ENCODE assay signal across 9 mouse cellular contexts in genomic region chr8:21981664-21982337, GRCm38 (mm10). TPM values are rescaled to one million over a fixed set of nuclear protein-coding genes. Genes with fewer than 3 reads are reported as not detected.
DNase-seq lines count a peak whose midpoint lies in the region; ATAC-seq and TF ChIP-seq lines count a peak whose summit lies in the region.
"Had no signal": no experiment of that assay in that cellular context is flagged by ENCODE, and none has a peak within 500 bp of the region (broad histone marks: within the 10 kb centered on the region; RNA-seq: fewer than 3 reads in every experiment).

No protein-coding gene starts in this region.

- no peaks in the 10 kb centered on the region for H3K79me2 ChIP-seq in MEL (ENCODE audit: control insufficient read depth, insufficient read depth, low read length, poor library complexity)

- peak; percentile 24 for DNase-seq in hindbrain, embryonic 11.5 days (ENCODE audit: low spot score)
- DNase-seq in hindbrain, embryonic 10.5 days (ENCODE audit: low spot score): no peak
- DNase-seq in MEL (ENCODE audit: low read depth, low spot score) (no peak), liver (no peak)
- DNase-seq in embryo, embryonic 11 days: peak; percentile 14
- peak; percentile 22 to 32 for DNase-seq in left cerebral cortex, adult 2 months (ENCODE audit: extremely low spot score in 1 of 2, low spot score in 2 of 2)
- DNase-seq in adrenal gland, adult 8-10 months: no peak

- TF ChIP-seq EP300 in MEL (IDR thresholded peaks at IDR 0.05; ENCODE audit: low read depth in 1 of 2, low read length in 2 of 2): no peak

- no peak overlapping the region for H3K27ac ChIP-seq in hindbrain, embryonic 11.5 days (ENCODE audit: low read depth, low read length)
- H3K27ac ChIP-seq in hindbrain, embryonic 10.5 days: no peak overlapping the region
- H3K27ac ChIP-seq in MEL (ENCODE audit: control insufficient read depth, low read depth, low read length): no peak overlapping the region
- H3K27ac ChIP-seq in left cerebral cortex, adult 2 months: no peak overlapping the region
- H3K27ac ChIP-seq: heart, embryonic 15.5 days had no signal

- no peaks in the 10 kb centered on the region for H3K9me3 ChIP-seq in hindbrain, embryonic 11.5 days (ENCODE audit: control insufficient read depth, low read length)
- H3K9me3 ChIP-seq in hindbrain, embryonic 10.5 days: no peaks in the 10 kb centered on the region
- H3K9me3 ChIP-seq in MEL (replicated peaks; ENCODE audit: insufficient read depth, low read length): no peaks in the 10 kb centered on the region
- H3K9me3 ChIP-seq: heart, embryonic 15.5 days had no signal

- H3K4me2 ChIP-seq in hindbrain, embryonic 11.5 days (replicated peaks; ENCODE audit: low read depth, low read length): no peak overlapping the region
- H3K4me2 ChIP-seq: heart, embryonic 15.5 days had no signal

- no peaks in the 10 kb centered on the region for H3K4me1 ChIP-seq in hindbrain, embryonic 11.5 days (replicated peaks; ENCODE audit: control insufficient read depth, insufficient read depth, low read length)
- H3K4me1 ChIP-seq in hindbrain, embryonic 10.5 days (replicated peaks): no peaks in the 10 kb centered on the region
- H3K4me1 ChIP-seq in MEL (ENCODE audit: control insufficient read depth in 1 of 2, insufficient read depth in 2 of 2, low read length in 2 of 2): no peaks in the 10 kb centered on the region
- H3K4me1 ChIP-seq: heart, embryonic 15.5 days had no signal

- H3K9ac ChIP-seq in hindbrain, embryonic 11.5 days (ENCODE audit: low read depth, low read length): no peak overlapping the region
- H3K9ac ChIP-seq in MEL (ENCODE audit: control insufficient read depth, low read depth, low read length, poor library complexity, severe bottlenecking): no peak overlapping the region
- H3K9ac ChIP-seq: heart, embryonic 15.5 days had no signal

- H3K4me3 ChIP-seq in hindbrain, embryonic 11.5 days (ENCODE audit: low read depth, low read length): no peak overlapping the region
- no peak overlapping the region for H3K4me3 ChIP-seq in hindbrain, embryonic 10.5 days
- H3K4me3 ChIP-seq in MEL (ENCODE audit: control insufficient read depth in 1 of 2, insufficient read depth in 1 of 2, low read depth in 2 of 2, low read length in 2 of 2): no peak overlapping the region
- no peak overlapping the region for H3K4me3 ChIP-seq in left cerebral cortex, adult 2 months
- H3K4me3 ChIP-seq: heart, embryonic 15.5 days had no signal

- TF ChIP-seq POLR2A in MEL (IDR thresholded peaks at IDR 0.05; ENCODE audit: control insufficient read depth in 1 of 2, insufficient read depth in 1 of 2, low read depth in 1 of 2, low read length in 2 of 2, poor library complexity in 1 of 2): no peak

- ATAC-seq in hindbrain, embryonic 11.5 days (ENCODE audit: low FRiP score): peak; percentile 49
- no peak for ATAC-seq in megakaryocyte progenitor cell, adult 5-6 weeks (replicated peaks; ENCODE audit: poor library complexity)

- 63% methylated on average over 8 of the region's 8 CpGs for WGBS in hindbrain, embryonic 11.5 days
- WGBS in hindbrain, embryonic 10.5 days: 63% methylated on average over 8 of the region's 8 CpGs

- intact Hi-C loops in left cerebral cortex, adult 2 months (cut with DNase I): loop anchor here (5.0 kb wide), 1 partner anchor 974 kb away; no protein-coding TSS in a partner anchor

- peak; percentile 9 to 32 (median 21); a peak in 3 of 6 replicates for TF ChIP-seq CTCF in MEL (IDR thresholded peaks at IDR 0.05 in 2 of 3, conservative IDR thresholded peaks at IDR 0.05 in 1 of 3; ENCODE audit: control insufficient read depth in 1 of 3, insufficient read depth in 1 of 3, low read depth in 2 of 3, low read length in 3 of 3, poor library complexity in 1 of 3, severe bottlenecking in 1 of 3)
- TF ChIP-seq CTCF in left cerebral cortex, adult 2 months (IDR thresholded peaks at IDR 0.05): peak; percentile 67

- H3K27me3 ChIP-seq in hindbrain, embryonic 11.5 days (ENCODE audit: control insufficient read depth, insufficient read depth, low read length): no peaks in the 10 kb centered on the region
- H3K27me3 ChIP-seq in hindbrain, embryonic 10.5 days (ENCODE audit: insufficient read depth, poor library complexity, severe bottlenecking): no peaks in the 10 kb centered on the region
- H3K27me3 ChIP-seq in MEL (ENCODE audit: control insufficient read depth in 1 of 2, insufficient read depth in 2 of 2, low read length in 2 of 2): no peaks in the 10 kb centered on the region
- H3K27me3 ChIP-seq: heart, embryonic 15.5 days had no signal

- peak; percentile 41 for TF ChIP-seq RAD21 in MEL (IDR thresholded peaks at IDR 0.05; ENCODE audit: low read depth, low read length)

- no peaks in the 10 kb centered on the region for H3K36me3 ChIP-seq in hindbrain, embryonic 11.5 days (ENCODE audit: control insufficient read depth, insufficient read depth, low read length)
- no peaks in the 10 kb centered on the region for H3K36me3 ChIP-seq in hindbrain, embryonic 10.5 days
- no peaks in the 10 kb centered on the region for H3K36me3 ChIP-seq in MEL (ENCODE audit: control insufficient read depth in 1 of 2, insufficient read depth in 2 of 2, low read length in 2 of 2)
- H3K36me3 ChIP-seq: heart, embryonic 15.5 days had no signal

TF ChIP-seq in MEL, 35 proteins besides CTCF, POLR2A, EP300 and RAD21:
- TF ChIP-seq KAT2A (conservative IDR thresholded peaks at IDR 0.05; ENCODE audit: low read depth, low read length) (no peak), SMC3 (IDR thresholded peaks at IDR 0.05; ENCODE audit: low read depth, low read length) (peak; percentile 38)

RNA-seq across cellular contexts. Expression of gene Ccdc70, which starts 12.2 kb away (rescaled TPM):
- not detected in 2 replicates for polyA plus RNA-seq in hindbrain, embryonic 11.5 days (2014; fragmentation: Nextera tagmentation; extraction: Ambion mirVana)
- not detected in 2 replicates for polyA plus RNA-seq in hindbrain, embryonic 10.5 days (2016; fragmentation: Nextera tagmentation; extraction: Ambion mirVana)
- not detected in 2 replicates for total RNA-seq in MEL (2012; rRNA removed)
- not detected for polyA plus RNA-seq in MEL (2012; ENCODE audit: insufficient read depth in 1 of 2, insufficient read length in 2 of 2, low read depth in 1 of 2, low replicate concordance in 2 of 2, missing spikeins in 1 of 2)
- not detected for total RNA-seq in left cerebral cortex, adult 2 months (2021)
- total RNA-seq in megakaryocyte progenitor cell, adult 5-6 weeks (2015): not detected in 2 replicates
- total RNA-seq in megakaryocyte progenitor cell, adult 5-6 weeks (2017): not detected in 2 replicates
- not detected for total RNA-seq in adrenal gland, adult 8-10 months (2022)
- polyA plus RNA-seq: heart, embryonic 15.5 days had no signal

RNA-seq across cellular contexts. Expression of gene Fam90a1a, which starts 23.3 kb away (rescaled TPM):
- polyA plus RNA-seq in hindbrain, embryonic 11.5 days (2014; fragmentation: Nextera tagmentation; extraction: Ambion mirVana): not detected in 2 replicates
- polyA plus RNA-seq in hindbrain, embryonic 10.5 days (2016; fragmentation: Nextera tagmentation; extraction: Ambion mirVana): not detected in 2 replicates
- not detected in 2 replicates for total RNA-seq in MEL (2012; rRNA removed)
- not detected for polyA plus RNA-seq in MEL (2012; ENCODE audit: insufficient read depth in 1 of 2, insufficient read length in 2 of 2, low read depth in 1 of 2, low replicate concordance in 2 of 2, missing spikeins in 1 of 2)
- total RNA-seq in left cerebral cortex, adult 2 months (2021): not detected
- not detected in 2 replicates for total RNA-seq in megakaryocyte progenitor cell, adult 5-6 weeks (2015)
- total RNA-seq in megakaryocyte progenitor cell, adult 5-6 weeks (2017): not detected in 2 replicates
- total RNA-seq in adrenal gland, adult 8-10 months (2022): not detected
- polyA plus RNA-seq: heart, embryonic 15.5 days had no signal

RNA-seq across cellular contexts. Expression of gene Defb13, which starts 35.2 kb away (rescaled TPM):
- not detected in 2 replicates for polyA plus RNA-seq in hindbrain, embryonic 11.5 days (2014; fragmentation: Nextera tagmentation; extraction: Ambion mirVana)
- not detected in 2 replicates for polyA plus RNA-seq in hindbrain, embryonic 10.5 days (2016; fragmentation: Nextera tagmentation; extraction: Ambion mirVana)
- total RNA-seq in MEL (2012; rRNA removed): not detected in 2 replicates
- not detected for polyA plus RNA-seq in MEL (2012; ENCODE audit: insufficient read depth in 1 of 2, insufficient read length in 2 of 2, low read depth in 1 of 2, low replicate concordance in 2 of 2, missing spikeins in 1 of 2)
- not detected for total RNA-seq in left cerebral cortex, adult 2 months (2021)
- not detected in 2 replicates for total RNA-seq in megakaryocyte progenitor cell, adult 5-6 weeks (2015)
- not detected in 2 replicates for total RNA-seq in megakaryocyte progenitor cell, adult 5-6 weeks (2017)
- not detected for total RNA-seq in adrenal gland, adult 8-10 months (2022)
- polyA plus RNA-seq: heart, embryonic 15.5 days had no signal

RNA-seq across cellular contexts. Expression of gene Defb35, which starts 43.6 kb away (rescaled TPM):
- polyA plus RNA-seq in hindbrain, embryonic 11.5 days (2014; fragmentation: Nextera tagmentation; extraction: Ambion mirVana): not detected in 2 replicates
- polyA plus RNA-seq in hindbrain, embryonic 10.5 days (2016; fragmentation: Nextera tagmentation; extraction: Ambion mirVana): not detected in 2 replicates
- total RNA-seq in MEL (2012; rRNA removed): not detected in 2 replicates
- not detected for polyA plus RNA-seq in MEL (2012; ENCODE audit: insufficient read depth in 1 of 2, insufficient read length in 2 of 2, low read depth in 1 of 2, low replicate concordance in 2 of 2, missing spikeins in 1 of 2)
- total RNA-seq in left cerebral cortex, adult 2 months (2021): not detected
- not detected in 2 replicates for total RNA-seq in megakaryocyte progenitor cell, adult 5-6 weeks (2015)
- total RNA-seq in megakaryocyte progenitor cell, adult 5-6 weeks (2017): not detected in 2 replicates
- total RNA-seq in adrenal gland, adult 8-10 months (2022): not detected
- polyA plus RNA-seq: heart, embryonic 15.5 days had no signal

RNA-seq across cellular contexts. Expression of gene Defb15, which starts 49.3 kb away (rescaled TPM):
- polyA plus RNA-seq in hindbrain, embryonic 11.5 days (2014; fragmentation: Nextera tagmentation; extraction: Ambion mirVana): not detected in 2 replicates
- not detected in 2 replicates for polyA plus RNA-seq in hindbrain, embryonic 10.5 days (2016; fragmentation: Nextera tagmentation; extraction: Ambion mirVana)
- total RNA-seq in MEL (2012; rRNA removed): not detected in 2 replicates
- not detected for polyA plus RNA-seq in MEL (2012; ENCODE audit: insufficient read depth in 1 of 2, insufficient read length in 2 of 2, low read depth in 1 of 2, low replicate concordance in 2 of 2, missing spikeins in 1 of 2)
- total RNA-seq in left cerebral cortex, adult 2 months (2021): not detected
- not detected in 2 replicates for total RNA-seq in megakaryocyte progenitor cell, adult 5-6 weeks (2015)
- total RNA-seq in megakaryocyte progenitor cell, adult 5-6 weeks (2017): not detected in 2 replicates
- not detected for total RNA-seq in adrenal gland, adult 8-10 months (2022)
- polyA plus RNA-seq: heart, embryonic 15.5 days had no signal

Comparison
In these comparisons a context has a peak if more than half of its experiments do, and no peak if none do; other contexts are left out.
1. DNase-seq: peak in hindbrain, embryonic 11.5 days (single experiment), embryo, embryonic 11 days (single experiment) and left cerebral cortex, adult 2 months (2 of 2); none in hindbrain, embryonic 10.5 days (single experiment), MEL (single experiment), liver (single experiment) and adrenal gland, adult 8-10 months (single experiment).